Mouse (Mus musculus): ENCODE measurements around the gene Abi3bp. TPM values are rescaled to one million over a fixed set of nuclear protein-coding genes. Genes with fewer than 3 reads are reported as not detected.

Gene Abi3bp
- polyA plus RNA-seq, 1 experiment from 2014 or later: 21.3 TPM

GRCm38 (mm10) chr16:56696448-56696847 is 218.8 kb downstream of the Abi3bp start:
- H3K27me3 ChIP-seq (ENCODE audit: control insufficient read depth, insufficient read depth, low read depth, low read length): no peaks in the 10 kb centered on the region
- H3K4me1 ChIP-seq (replicated peaks; ENCODE audit: control insufficient read depth, insufficient read depth, low read length): no peaks in the 10 kb centered on the region
- H3K27ac ChIP-seq (ENCODE audit: low read length): no peak overlapping the region
- peaks cover 16% of the 10 kb centered on the region for H3K36me3 ChIP-seq (ENCODE audit: control insufficient read depth, insufficient read depth, low read length)
- no peak overlapping the region for H3K4me2 ChIP-seq (ENCODE audit: low read depth, low read length)
- no peak overlapping the region for H3K4me3 ChIP-seq (ENCODE audit: low read length)
- H3K9ac ChIP-seq (ENCODE audit: low read length): no peak overlapping the region
- no peaks in the 10 kb centered on the region for H3K9me3 ChIP-seq (ENCODE audit: control insufficient read depth, low read length)
- WGBS: 65% methylated on average over 2 of the region's 2 CpGs
- ATAC-seq (ENCODE audit: low read depth): no peak

- no peaks in the 10 kb centered on the region for H3K27me3 ChIP-seq (ENCODE audit: control insufficient read depth, insufficient read depth, low read depth, low read length)
- no peak overlapping the region for H3K4me3 ChIP-seq (ENCODE audit: low read length)
- H3K36me3 ChIP-seq (ENCODE audit: control insufficient read depth, insufficient read depth, low read length): peaks cover 18% of the 10 kb centered on the region
- H3K27ac ChIP-seq (ENCODE audit: low read length): no peak overlapping the region
- no peak overlapping the region for H3K9ac ChIP-seq (ENCODE audit: low read length)
- H3K4me2 ChIP-seq (ENCODE audit: low read depth, low read length): no peak overlapping the region
- H3K9me3 ChIP-seq (ENCODE audit: control insufficient read depth, low read length): no peaks in the 10 kb centered on the region
- WGBS: 86% methylated on average over 3 of the region's 3 CpGs
- no peaks in the 10 kb centered on the region for H3K4me1 ChIP-seq (replicated peaks; ENCODE audit: control insufficient read depth, insufficient read depth, low read length)
- no peak for ATAC-seq (ENCODE audit: low read depth)
These were observed 223.2 kb downstream of the Abi3bp start for GRCm38 (mm10) chr16:56700898-56701297.

- no peak overlapping the region for H3K4me2 ChIP-seq (ENCODE audit: low read depth, low read length)
- ATAC-seq (ENCODE audit: low read depth): no peak
- H3K27me3 ChIP-seq (ENCODE audit: control insufficient read depth, insufficient read depth, low read depth, low read length): no peaks in the 10 kb centered on the region
- H3K4me1 ChIP-seq (replicated peaks; ENCODE audit: control insufficient read depth, insufficient read depth, low read length): no peaks in the 10 kb centered on the region
- H3K9me3 ChIP-seq (ENCODE audit: control insufficient read depth, low read length): no peaks in the 10 kb centered on the region
- H3K36me3 ChIP-seq (ENCODE audit: control insufficient read depth, insufficient read depth, low read length): peaks cover 30% of the 10 kb centered on the region
- no peak overlapping the region for H3K9ac ChIP-seq (ENCODE audit: low read length)
- no peak overlapping the region for H3K27ac ChIP-seq (ENCODE audit: low read length)
- 76% methylated on average over 3 of the region's 3 CpGs for WGBS
- no peak overlapping the region for H3K4me3 ChIP-seq (ENCODE audit: low read length)
These were observed 228.1 kb downstream of the Abi3bp start for GRCm38 (mm10) chr16:56705731-56706130.

- Histone ChIP-seq H3K9ac (ENCODE audit: low read length) (no peak overlapping the region), H3K9me3 (ENCODE audit: control insufficient read depth, low read length) (no peaks in the 10 kb centered on the region), H3K27ac (ENCODE audit: low read length) (no peak overlapping the region), H3K4me3 (ENCODE audit: low read length) (no peak overlapping the region), H3K36me3 (ENCODE audit: control insufficient read depth, insufficient read depth, low read length) (peaks cover 26% of the 10 kb centered on the region), H3K27me3 (ENCODE audit: control insufficient read depth, insufficient read depth, low read depth, low read length) (no peaks in the 10 kb centered on the region), H3K4me1 (replicated peaks; ENCODE audit: control insufficient read depth, insufficient read depth, low read length) (peaks cover 2% of the 10 kb centered on the region; the same call in 1 of the 2 replicates), H3K4me2 (ENCODE audit: low read depth, low read length) (no peak overlapping the region)
- no peak for ATAC-seq (ENCODE audit: low read depth)
- WGBS: 85% methylated on average over 3 of the region's 3 CpGs
These were observed 232.4 kb downstream of the Abi3bp start for GRCm38 (mm10) chr16:56710071-56710470.

GRCm38 (mm10) chr16:56715608-56716007 is 237.9 kb downstream of the Abi3bp start:
- peak overlapping the region; percentile 90 for H3K4me3 ChIP-seq (ENCODE audit: low read length)
- peaks cover 18% of the 10 kb centered on the region; the same call in 1 of the 2 replicates for H3K4me1 ChIP-seq (replicated peaks; ENCODE audit: control insufficient read depth, insufficient read depth, low read length)
- peaks cover 8% of the 10 kb centered on the region for H3K36me3 ChIP-seq (ENCODE audit: control insufficient read depth, insufficient read depth, low read length)
- no peaks in the 10 kb centered on the region for H3K9me3 ChIP-seq (ENCODE audit: control insufficient read depth, low read length)
- 57% methylated on average over 3 of the region's 3 CpGs for WGBS
- peak overlapping the region; percentile 71 for H3K4me2 ChIP-seq (ENCODE audit: low read depth, low read length)
- no peaks in the 10 kb centered on the region for H3K27me3 ChIP-seq (ENCODE audit: control insufficient read depth, insufficient read depth, low read depth, low read length)
- H3K27ac ChIP-seq (ENCODE audit: low read length): no peak overlapping the region
- 0 out of 2 replicates have a peak overlapping the region, but pooled peaks have one; percentile 93 for H3K9ac ChIP-seq (ENCODE audit: low read length)
- no peak for ATAC-seq (ENCODE audit: low read depth)

- under 1% methylated on average over 26 of the region's 38 CpGs for WGBS
- H3K4me2 ChIP-seq (ENCODE audit: low read depth, low read length): peak overlapping the region; percentile 71
- peaks cover 5% of the 10 kb centered on the region; the same call in 1 of the 2 replicates for H3K36me3 ChIP-seq (ENCODE audit: control insufficient read depth, insufficient read depth, low read length)
- peak; percentile 74 for ATAC-seq (ENCODE audit: low read depth)
- no peaks in the 10 kb centered on the region for H3K27me3 ChIP-seq (ENCODE audit: control insufficient read depth, insufficient read depth, low read depth, low read length)
- H3K9ac ChIP-seq (ENCODE audit: low read length): peak overlapping the region; percentile 93
- H3K9me3 ChIP-seq (ENCODE audit: control insufficient read depth, low read length): no peaks in the 10 kb centered on the region
- peaks cover 18% of the 10 kb centered on the region; the same call in 1 of the 2 replicates for H3K4me1 ChIP-seq (replicated peaks; ENCODE audit: control insufficient read depth, insufficient read depth, low read length)
- peak overlapping the region; percentile 98 for H3K27ac ChIP-seq (ENCODE audit: low read length)
- peak overlapping the region; percentile 90 for H3K4me3 ChIP-seq (ENCODE audit: low read length)
These were observed 239.0 kb downstream of the Abi3bp start for GRCm38 (mm10) chr16:56716557-56717179.

- ATAC-seq (ENCODE audit: low read depth): peak; percentile 97
- H3K4me3 ChIP-seq (ENCODE audit: low read length): peak within 1 kb of the TSS; percentile 90
- H3K9ac ChIP-seq (ENCODE audit: low read length): peak within 1 kb of the TSS; percentile 93
- under 1% methylated on average over 54 of the region's 62 CpGs for WGBS
- peak within 1 kb of the TSS; percentile 71 for H3K4me2 ChIP-seq (ENCODE audit: low read depth, low read length)
- H3K4me1 ChIP-seq (replicated peaks; ENCODE audit: control insufficient read depth, insufficient read depth, low read length): peaks cover 18% of the 10 kb centered on the region; the same call in 1 of the 2 replicates
- 0 out of 2 replicates have a peak, but pooled peaks cover 1% of the 10 kb centered on the region for H3K36me3 ChIP-seq (ENCODE audit: control insufficient read depth, insufficient read depth, low read length)
- no peaks in the 10 kb centered on the region for H3K27me3 ChIP-seq (ENCODE audit: control insufficient read depth, insufficient read depth, low read depth, low read length)
- peak within 1 kb of the TSS; percentile 98 for H3K27ac ChIP-seq (ENCODE audit: low read length)
- no peaks in the 10 kb centered on the region for H3K9me3 ChIP-seq (ENCODE audit: control insufficient read depth, low read length)
These were observed 239.8 kb downstream of the Abi3bp start, which contains the start of gene Tfg for GRCm38 (mm10) chr16:56717224-56718200. Gene Tfg, minus strand, starts transcription at chr16:56717450.

- Histone ChIP-seq H3K4me3 (ENCODE audit: low read length) (no peak overlapping the region), H3K36me3 (ENCODE audit: control insufficient read depth, insufficient read depth, low read length) (no peaks in the 10 kb centered on the region), H3K4me1 (replicated peaks; ENCODE audit: control insufficient read depth, insufficient read depth, low read length) (peaks cover 18% of the 10 kb centered on the region; the same call in 1 of the 2 replicates), H3K9ac (ENCODE audit: low read length) (no peak overlapping the region), H3K27me3 (ENCODE audit: control insufficient read depth, insufficient read depth, low read depth, low read length) (no peaks in the 10 kb centered on the region), H3K4me2 (ENCODE audit: low read depth, low read length) (no peak overlapping the region), H3K27ac (ENCODE audit: low read length) (no peak overlapping the region), H3K9me3 (ENCODE audit: control insufficient read depth, low read length) (no peaks in the 10 kb centered on the region)
- ATAC-seq (ENCODE audit: low read depth): no peak
These were observed 241.4 kb downstream of the Abi3bp start for GRCm38 (mm10) chr16:56719031-56719430.

- H3K4me1 ChIP-seq (replicated peaks; ENCODE audit: control insufficient read depth, insufficient read depth, low read length): 0 out of 2 replicates have a peak, but pooled peaks cover 4% of the 10 kb centered on the region
- no peaks in the 10 kb centered on the region for H3K9me3 ChIP-seq (ENCODE audit: control insufficient read depth, low read length)
- 35% methylated on average over 4 of the region's 4 CpGs for WGBS
- no peaks in the 10 kb centered on the region for H3K36me3 ChIP-seq (ENCODE audit: control insufficient read depth, insufficient read depth, low read length)
- H3K4me2 ChIP-seq (ENCODE audit: low read depth, low read length): no peak overlapping the region
- no peak for ATAC-seq (ENCODE audit: low read depth)
- H3K9ac ChIP-seq (ENCODE audit: low read length): no peak overlapping the region
- H3K27ac ChIP-seq (ENCODE audit: low read length): no peak overlapping the region
- no peak overlapping the region for H3K4me3 ChIP-seq (ENCODE audit: low read length)
- H3K27me3 ChIP-seq (ENCODE audit: control insufficient read depth, insufficient read depth, low read depth, low read length): no peaks in the 10 kb centered on the region
These were observed 244.7 kb downstream of the Abi3bp start for GRCm38 (mm10) chr16:56722357-56722756.

All from lung, embryonic 16.5 days (tissue).